Mouse (Mus musculus) bone marrow, adult 2 months (tissue): ENCODE results near the gene Zfp663. TPM values are rescaled to one million over a fixed set of nuclear protein-coding genes. Genes with fewer than 3 reads are reported as not detected.

Experiments used
- H3K27ac ChIP-seq: fragments of 200-500 bp; 2 replicates; pipeline ENCODE4 v1.5.1; 2012; ENCODE audit warnings: low read depth, mild to moderate bottlenecking, control low read depth, inconsistent platforms, low read length; ENCODE audit not compliant: control insufficient read depth, poor library complexity, insufficient read depth
- H3K4me1 ChIP-seq: fragments of 200-500 bp; 2 replicates; pipeline ENCODE4 v1.6.1; 2011; ENCODE audit warnings: low read length; ENCODE audit not compliant: control insufficient read depth, insufficient read depth
- H3K4me3 ChIP-seq: fragments of 200-500 bp; replicated peaks from 2 replicates; pipeline ENCODE3; 2011; ENCODE audit warnings: mild to moderate bottlenecking, low read depth, low read length, control low read depth; ENCODE audit not compliant: control insufficient read depth
- CTCF ChIP-seq: fragments of 200-500 bp; IDR thresholded peaks from 2 replicates; pipeline ENCODE4 v1.5.1; 2011; ENCODE audit warnings: low read length, control low read depth; ENCODE audit not compliant: control insufficient read depth, insufficient read depth
- POLR2A ChIP-seq: fragments of 200-500 bp; IDR thresholded peaks from 2 replicates; pipeline ENCODE4 v1.6.1; 2011; ENCODE audit warnings: low read depth, mild to moderate bottlenecking, control low read depth, low read length, borderline replicate concordance; ENCODE audit not compliant: control insufficient read depth
- WGBS: fragments of 180-500 bp; shearing (Covaris S2); methylation state at CpG from one replicate; pipeline ENCODE4 v1.1.7; 2018; 5-methylcytosine and 5-hydroxymethylcytosine counted together
- polyA plus RNA-seq: library from polyadenylated mRNA; stranded (reverse); fragments of >200 nt; gene quantifications from 2 replicates; pipeline ENCODE4 v1.2.4, GENCODE M21; 2011; ENCODE audit warnings: low replicate concordance; ENCODE audit not compliant: missing spikeins, insufficient read depth, insufficient read length

Zfp663 gene
- polyA plus RNA-seq, 1 experiment = not detected

DNA sequence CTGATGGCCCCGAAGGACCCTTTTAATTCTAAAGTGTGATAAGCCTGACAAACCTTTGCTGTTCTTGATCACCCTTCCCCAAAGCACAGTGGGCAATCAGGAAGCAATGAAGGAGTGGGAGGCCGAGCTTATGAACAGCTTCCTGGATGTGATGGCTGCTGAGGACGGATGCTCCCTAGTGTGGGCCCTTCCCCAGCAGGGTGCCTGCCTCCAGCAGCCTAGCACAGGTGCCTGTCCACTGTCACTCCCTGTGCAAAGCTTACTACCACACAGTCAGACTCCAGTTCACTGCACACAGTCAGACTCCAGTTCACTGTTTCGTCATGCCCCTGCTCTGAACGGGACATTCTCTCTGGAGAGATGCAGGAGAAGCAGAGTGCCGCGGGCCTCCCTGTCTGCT is 56.1 kb downstream of the Zfp663 start:
- H3K4me1 ChIP-seq = peaks cover 3% of the 10 kb centered on the region; the same call in 1 of the 2 replicates
- TF ChIP-seq POLR2A = no peak
- TF ChIP-seq CTCF = no peak
- H3K4me3 ChIP-seq = no peak overlapping the region
- 76% methylated on average over 7 of the region's 7 CpGs for WGBS
- H3K27ac ChIP-seq = no peak overlapping the region

GRCm38 (mm10) chr2:165311577-165311976 is 57.0 kb downstream of the Zfp663 start:
- no peak for TF ChIP-seq CTCF
- no peak for TF ChIP-seq POLR2A
- 89% methylated on average over 12 of the region's 12 CpGs for WGBS
- no peak overlapping the region for H3K27ac ChIP-seq
- H3K4me1 ChIP-seq = no peaks in the 10 kb centered on the region
- H3K4me3 ChIP-seq = no peak overlapping the region

- H3K27ac ChIP-seq = no peak overlapping the region
- H3K4me1 ChIP-seq = no peaks in the 10 kb centered on the region
- WGBS = 87% methylated on average over 13 of the region's 13 CpGs
- H3K4me3 ChIP-seq = no peak overlapping the region
- TF ChIP-seq CTCF (no peak), POLR2A (no peak)
Observed at GRCm38 (mm10) chr2:165310818-165311425, 57.6 kb downstream of the Zfp663 start.

- Histone ChIP-seq H3K4me3 (no peak overlapping the region), H3K4me1 (no peaks in the 10 kb centered on the region), H3K27ac (no peak overlapping the region)
- no peak for TF ChIP-seq POLR2A
- no peak for TF ChIP-seq CTCF
- 86% methylated on average over 6 of the region's 6 CpGs for WGBS
Observed at GRCm38 (mm10) chr2:165307801-165308200, 60.7 kb downstream of the Zfp663 start.

DNA sequence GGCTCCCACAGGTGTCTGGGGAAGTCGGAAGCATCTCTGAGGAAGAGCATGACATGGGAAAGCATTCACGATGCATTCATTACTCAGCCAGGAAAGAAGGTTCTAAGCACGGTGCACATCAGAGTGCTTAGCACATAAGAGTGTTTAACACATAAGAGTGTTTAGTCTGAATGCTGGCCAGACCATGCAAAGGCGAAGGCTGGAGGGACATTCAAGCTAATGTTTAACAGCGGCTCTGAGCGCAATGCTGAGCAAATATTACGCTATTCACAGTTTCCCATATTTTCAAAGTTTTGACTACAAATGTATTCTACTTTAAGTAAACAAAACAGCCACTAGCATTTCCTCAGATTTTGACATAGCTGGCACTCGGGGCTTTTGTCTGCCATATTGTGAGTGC is 63.1 kb downstream of the Zfp663 start:
- Histone ChIP-seq H3K27ac (no peak overlapping the region), H3K4me3 (no peak overlapping the region), H3K4me1 (no peaks in the 10 kb centered on the region)
- WGBS = 87% methylated on average over 8 of the region's 8 CpGs
- TF ChIP-seq CTCF (no peak), POLR2A (no peak)

DNA sequence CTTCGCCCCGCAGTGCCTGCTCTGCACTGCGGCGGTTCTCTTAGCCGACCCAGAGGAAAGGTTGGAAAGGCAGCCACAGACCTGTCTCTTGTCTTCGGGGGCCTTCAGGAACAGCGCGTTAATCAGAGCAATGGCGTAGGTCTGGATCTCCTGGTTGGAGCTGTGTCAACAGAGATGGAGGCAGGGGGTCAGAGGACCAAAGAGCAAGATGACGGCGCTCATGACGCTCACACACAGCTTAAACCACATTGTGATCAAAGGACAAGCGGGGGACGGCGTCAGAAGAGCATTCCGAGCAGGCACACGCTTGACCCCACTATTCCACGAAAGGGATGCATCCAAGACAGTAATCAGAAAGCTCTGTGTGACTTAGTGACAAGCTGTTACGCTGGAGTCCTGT is 63.7 kb downstream of the Zfp663 start:
- H3K27ac ChIP-seq = no peak overlapping the region
- WGBS = 92% methylated on average over 19 of the region's 19 CpGs
- TF ChIP-seq POLR2A (no peak), CTCF (no peak)
- H3K4me1 ChIP-seq = no peaks in the 10 kb centered on the region
- no peak overlapping the region for H3K4me3 ChIP-seq

GRCm38 (mm10) chr2:165303354-165304012 is 65.0 kb downstream of the Zfp663 start:
- no peaks in the 10 kb centered on the region for H3K4me1 ChIP-seq
- H3K27ac ChIP-seq = no peak overlapping the region
- 83% methylated on average over 6 of the region's 6 CpGs for WGBS
- H3K4me3 ChIP-seq = no peak overlapping the region
- TF ChIP-seq POLR2A = no peak
- no peak for TF ChIP-seq CTCF

GRCm38 (mm10) chr2:165301409-165301808 is 67.1 kb downstream of the Zfp663 start:
- H3K27ac ChIP-seq = no peak overlapping the region
- no peak for TF ChIP-seq CTCF
- no peak for TF ChIP-seq POLR2A
- 93% methylated on average over 3 of the region's 3 CpGs for WGBS
- H3K4me3 ChIP-seq = no peak overlapping the region
- no peaks in the 10 kb centered on the region for H3K4me1 ChIP-seq

Other genes with a start within 250 kb of the Zfp663 start
- 0.80 TPM in 1 of 2 replicates, not detected in the other for gene Cdh22, start 133.9 kb downstream of the Zfp663 start, polyA plus RNA-seq
- gene Slc35c2, start 80.9 kb downstream of the Zfp663 start, polyA plus RNA-seq = 44.3 and 79.2 TPM in 2 replicates
- 11.4 and 29.8 TPM in 2 replicates for gene Elmo2, start 42.2 kb downstream of the Zfp663 start, polyA plus RNA-seq
- gene Zfp334, start 19.5 kb upstream of the Zfp663 start, polyA plus RNA-seq = 0.36 and 0.42 TPM in 2 replicates
- gene Ocstamp, start 31.7 kb upstream of the Zfp663 start, polyA plus RNA-seq = 0.67 TPM in 1 of 2 replicates, not detected in the other
- 1.6 TPM in 1 of 2 replicates, not detected in the other for gene Slc13a3, start 104.5 kb upstream of the Zfp663 start, polyA plus RNA-seq
- 7.2 and 10.8 TPM in 2 replicates for gene Trp53rka, start 124.6 kb upstream of the Zfp663 start, polyA plus RNA-seq
- gene Slc2a10, start 135.1 kb upstream of the Zfp663 start, polyA plus RNA-seq = 0.27 TPM in 1 of 2 replicates, not detected in the other
- 1.3 and 2.4 TPM in 2 replicates for gene Eya2, start 226.3 kb upstream of the Zfp663 start, polyA plus RNA-seq